Mouse (Mus musculus) small intestine, adult 2 months (tissue): ENCODE results near the gene Msh4.

Experiments used
- CTCF ChIP-seq: fragments of 200-500 bp; IDR thresholded peaks from 2 replicates; pipeline ENCODE4 v1.5.1; 2012; ENCODE audit warnings: low read depth, mild to moderate bottlenecking, control low read depth, inconsistent platforms, low read length, moderate library complexity, mixed read lengths; ENCODE audit not compliant: insufficient replicate concordance, insufficient read length; ENCODE audit errors: extremely low read depth
- POLR2A ChIP-seq: fragments of 200-500 bp; IDR thresholded peaks from 2 replicates; pipeline ENCODE4 v1.6.1; 2012; ENCODE audit warnings: low read depth, mild to moderate bottlenecking, control low read depth, inconsistent platforms, low read length, moderate library complexity

- TF ChIP-seq POLR2A (no peak), CTCF (no peak)
Observed at GRCm38 (mm10) chr3:153941613-153942012, 35.7 kb upstream of the Msh4 start.
